In the genomic region with DNA sequence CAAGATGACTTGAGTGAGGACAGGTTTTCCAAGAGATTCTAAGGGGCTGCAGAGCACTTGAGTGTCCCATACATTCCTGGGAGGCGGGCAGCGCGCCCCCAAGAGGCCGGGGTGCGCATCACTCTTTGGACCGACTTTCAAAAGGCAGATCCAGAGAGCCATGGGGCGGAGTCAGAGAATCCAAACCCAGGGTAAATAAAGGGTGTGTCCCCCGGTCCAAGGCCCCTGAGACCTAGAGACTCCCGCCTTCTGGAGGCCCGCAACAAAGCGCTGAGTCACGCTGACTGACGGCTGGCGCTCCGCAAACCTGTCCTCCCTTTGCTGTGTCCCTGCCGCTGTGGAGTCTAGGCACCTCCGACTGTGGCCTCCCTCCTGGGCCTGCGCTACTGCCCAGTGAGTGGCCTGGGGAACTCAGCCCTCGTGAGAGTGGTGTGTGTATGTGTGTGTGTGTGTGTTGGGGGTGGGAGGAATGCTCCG, we compare ENCODE assay signal across 8 mouse cellular contexts. TPM values are rescaled to one million over a fixed set of nuclear protein-coding genes. Genes with fewer than 3 reads are reported as not detected.
A peak's percentile ranks its signal among the peaks of the same experiment; 100 is the strongest.
DNase-seq lines count a peak whose midpoint lies in the region; ATAC-seq lines count a peak whose summit lies in the region.

TSS of gene Pir (plus strand) at position 87 of the 477 bp plus-strand sequence.

- 0 out of 2 replicates have a peak within 1 kb of the TSS, but pooled peaks have one; percentile 39 for H3K27ac ChIP-seq in embryonic facial prominence, embryonic 15.5 days (replicated peaks)
- H3K27ac ChIP-seq in limb, embryonic 13.5 days = no peak within 1 kb of the TSS
- H3K27ac ChIP-seq in midbrain, embryonic 13.5 days = no peak within 1 kb of the TSS

- no peaks in the 10 kb centered on the region for H3K36me3 ChIP-seq in embryonic facial prominence, embryonic 15.5 days
- H3K36me3 ChIP-seq in limb, embryonic 13.5 days = no peaks in the 10 kb centered on the region
- H3K36me3 ChIP-seq in midbrain, embryonic 13.5 days = no peaks in the 10 kb centered on the region

- H3K27me3 ChIP-seq in embryonic facial prominence, embryonic 15.5 days = peaks cover 6% of the 10 kb centered on the region; the same call in 1 of the 2 replicates
- H3K27me3 ChIP-seq in limb, embryonic 13.5 days = peaks cover 15% of the 10 kb centered on the region; the same call in 1 of the 2 replicates
- peaks cover 13% of the 10 kb centered on the region; the same call in 1 of the 2 replicates for H3K27me3 ChIP-seq in midbrain, embryonic 13.5 days

- H3K4me3 ChIP-seq in embryonic facial prominence, embryonic 15.5 days (replicated peaks) = peak within 1 kb of the TSS; percentile 41
- peak within 1 kb of the TSS; percentile 37 for H3K4me3 ChIP-seq in limb, embryonic 13.5 days
- H3K4me3 ChIP-seq in midbrain, embryonic 13.5 days (replicated peaks) = peak within 1 kb of the TSS; percentile 37

- H3K4me2 ChIP-seq in embryonic facial prominence, embryonic 15.5 days (replicated peaks) = peak within 1 kb of the TSS; percentile 49
- peak within 1 kb of the TSS; percentile 61 for H3K4me2 ChIP-seq in limb, embryonic 13.5 days (replicated peaks)
- peak within 1 kb of the TSS; percentile 58 for H3K4me2 ChIP-seq in midbrain, embryonic 13.5 days (replicated peaks)

- ATAC-seq in CD4-positive, CD25-positive, alpha-beta regulatory T cell, adult 4 months = no peak
- ATAC-seq in embryonic facial prominence, embryonic 15.5 days (ENCODE audit: insufficient number of reproducible peaks, low FRiP score, low TSS enrichment, low read depth) = no peak; the same call in 1 of the 2 replicates
- ATAC-seq in limb, embryonic 13.5 days (ENCODE audit: low FRiP score, low read depth) = peak; percentile 73
- peak; percentile 87 for ATAC-seq in midbrain, embryonic 13.5 days

- WGBS in embryonic facial prominence, embryonic 15.5 days = 14% methylated on average over 20 of the region's 20 CpGs
- 11% methylated on average over 20 of the region's 20 CpGs for WGBS in limb, embryonic 13.5 days
- WGBS in midbrain, embryonic 13.5 days = 21% methylated on average over 20 of the region's 20 CpGs

- DNase-seq in CD4-positive, CD25-positive, alpha-beta regulatory T cell, adult 2 months (ENCODE audit: low read depth, low spot score) = peak; percentile 4
- DNase-seq in heart, adult 8-10 months (ENCODE audit: low spot score) = peak; percentile 55
- DNase-seq in kidney, adult 8-10 months = peak; percentile 24 to 25
- DNase-seq in spleen, adult 18-20 months = peak; percentile 5 to 11

- H3K4me1 ChIP-seq in embryonic facial prominence, embryonic 15.5 days = no peaks in the 10 kb centered on the region
- no peaks in the 10 kb centered on the region for H3K4me1 ChIP-seq in limb, embryonic 13.5 days
- H3K4me1 ChIP-seq in midbrain, embryonic 13.5 days (replicated peaks) = no peaks in the 10 kb centered on the region

- 0 out of 2 replicates have a peak within 1 kb of the TSS, but pooled peaks have one; percentile 4 for H3K9ac ChIP-seq in embryonic facial prominence, embryonic 15.5 days
- H3K9ac ChIP-seq in limb, embryonic 13.5 days = peak within 1 kb of the TSS; percentile 50
- H3K9ac ChIP-seq in midbrain, embryonic 13.5 days (replicated peaks) = peak within 1 kb of the TSS; percentile 53

- H3K9me3 ChIP-seq in embryonic facial prominence, embryonic 15.5 days (replicated peaks) = no peaks in the 10 kb centered on the region
- H3K9me3 ChIP-seq in limb, embryonic 13.5 days = no peaks in the 10 kb centered on the region
- no peaks in the 10 kb centered on the region for H3K9me3 ChIP-seq in midbrain, embryonic 13.5 days

RNA-seq across cellular contexts. Expression of gene Pir, which starts in this region (rescaled TPM):
- not detected for polyA plus RNA-seq in CD4-positive, CD25-positive, alpha-beta regulatory T cell, adult 4 months (2017; shearing (Covaris generic))
- 14.9 and 18.8 TPM in 2 replicates for polyA plus RNA-seq in embryonic facial prominence, embryonic 15.5 days (2015; fragmentation: Nextera tagmentation; extraction: Ambion mirVana)
- 10 to 100 TPM in 2 of 4 experiments, 1 to 10 TPM in 2; 7.1 to 10.8 (median 9.7) TPM for total RNA-seq in heart, adult 8-10 months (2022)
- polyA plus RNA-seq in limb, embryonic 13.5 days (2015; fragmentation: Nextera tagmentation; extraction: Ambion mirVana) = 7.0 TPM in 2 replicates
- 2.2 and 3.7 TPM in 2 replicates for polyA plus RNA-seq in midbrain, embryonic 13.5 days (2015; fragmentation: Nextera tagmentation; extraction: Ambion mirVana)

Comparison
In these comparisons a context has a peak if more than half of its experiments do, and no peak if none do; other contexts are left out.
1. DNase-seq: peak in every context shown above with its lines; median percentile 55 in heart, adult 8-10 months; 24 in kidney, adult 8-10 months; 8 in spleen, adult 18-20 months; 4 in CD4-positive, CD25-positive, alpha-beta regulatory T cell, adult 2 months.
2. ATAC-seq: peak in limb, embryonic 13.5 days (single experiment) and midbrain, embryonic 13.5 days (single experiment); none in CD4-positive, CD25-positive, alpha-beta regulatory T cell, adult 4 months (single experiment) and embryonic facial prominence, embryonic 15.5 days (single experiment).
3. Peak in every context shown above with its lines, with median percentiles within 50 percentile points of each other: H3K4me2 ChIP-seq, H3K4me3 ChIP-seq and H3K9ac ChIP-seq.